Mouse (Mus musculus): ENCODE measurements around the gene Rab3a.

DNA sequence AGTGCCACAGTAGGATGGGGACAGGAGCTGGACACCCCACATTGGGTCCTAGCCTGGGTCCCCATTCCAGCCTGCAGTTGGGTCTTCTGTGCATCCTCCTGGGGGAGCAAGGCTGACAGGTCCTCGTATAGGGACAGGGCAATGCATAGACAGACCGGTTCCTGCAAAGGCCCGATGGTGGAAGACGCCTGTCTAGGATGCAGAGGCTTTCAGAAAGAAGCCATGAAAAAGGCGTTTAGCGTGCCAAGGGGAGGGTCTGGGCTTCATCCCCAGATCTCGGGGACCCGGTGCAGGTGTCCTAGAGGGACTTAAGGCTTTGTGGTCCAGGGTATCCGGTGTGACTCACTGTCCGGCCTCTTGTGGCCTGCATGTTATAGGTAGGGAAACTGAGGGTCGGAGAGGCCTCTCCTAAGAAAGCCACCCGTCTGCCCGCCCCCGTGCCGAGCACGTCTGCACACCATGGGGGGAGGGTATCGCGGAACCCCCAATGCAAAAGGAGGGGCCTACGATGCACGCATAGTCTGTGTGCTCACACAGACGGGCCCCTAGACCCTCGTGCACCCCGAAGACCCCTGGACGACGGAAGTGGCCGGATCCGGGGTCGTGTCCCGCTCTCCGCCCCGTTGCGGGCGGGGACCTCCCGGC lies 21.5 kb downstream of the Rab3a start:
- TF ChIP-seq CTCF (IDR thresholded peaks at IDR 0.05; ENCODE audit: borderline replicate concordance, extremely low read depth, insufficient read depth, insufficient read length), result no peak
- no peak for TF ChIP-seq POLR2A (IDR thresholded peaks at IDR 0.05; ENCODE audit: borderline replicate concordance, extremely low read depth, insufficient read depth, insufficient read length, poor library complexity, severe bottlenecking)
